In genomic region chr16:93604481-93604969, GRCm38 (mm10) we compare ENCODE assay signal across 8 mouse cellular contexts. TPM values are rescaled to one million over a fixed set of nuclear protein-coding genes. Genes with fewer than 3 reads are reported as not detected.
DNase-seq lines count a peak whose midpoint lies in the region; ATAC-seq and TF ChIP-seq lines count a peak whose summit lies in the region.

No protein-coding gene starts in this region.

- peaks cover 36% of the 10 kb centered on the region for H3K4me1 ChIP-seq in forebrain, embryonic 10.5 days

- no peaks in the 10 kb centered on the region for H3K79me2 ChIP-seq in myocyte (ENCODE audit: control insufficient read depth, insufficient read depth)

- H3K4me2 ChIP-seq in myocyte (ENCODE audit: low read depth), result peak overlapping the region; percentile 82

- DNase-seq in kidney, adult 11 months, result peak; percentile 20
- no peak for DNase-seq in kidney, adult 8-10 months
- peak; percentile 80 for DNase-seq in R1 (ENCODE audit: low read depth, low spot score)
- DNase-seq in forebrain, embryonic 10.5 days (ENCODE audit: extremely low spot score, low spot score), result peak; percentile 35
- DNase-seq in left cerebral cortex, adult 18-20 months (ENCODE audit: low spot score in 2 of 2), result peak; percentile 18 to 30
- no peak for DNase-seq in ovary, postnatal 10 days (ENCODE audit: low spot score)

- peak overlapping the region; percentile 68 for H3K4me3 ChIP-seq in forebrain, embryonic 10.5 days
- H3K4me3 ChIP-seq in myocyte, result peak overlapping the region; percentile 51

- H3K9me3 ChIP-seq in forebrain, embryonic 10.5 days, result no peaks in the 10 kb centered on the region

- no peak for ATAC-seq in inflammation-experienced regulatory T-cells, adult 6 months

- peak overlapping the region; percentile 72 for H3ac ChIP-seq in myocyte (ENCODE audit: control insufficient read depth, insufficient read length)

- TF ChIP-seq POLR2A in myocyte (IDR thresholded peaks at IDR 0.05; ENCODE audit: insufficient read length, low read depth), result no peak

- WGBS in forebrain, embryonic 10.5 days, result 3% methylated on average over 16 of the region's 16 CpGs

- peaks cover 5% of the 10 kb centered on the region; the same call in 1 of the 2 replicates for H3K36me3 ChIP-seq in forebrain, embryonic 10.5 days (replicated peaks)
- H3K36me3 ChIP-seq in myocyte (ENCODE audit: control insufficient read depth, insufficient read depth), result no peaks in the 10 kb centered on the region

- peaks cover 9% of the 10 kb centered on the region; the same call in 1 of the 2 replicates for H3K27me3 ChIP-seq in forebrain, embryonic 10.5 days (ENCODE audit: poor library complexity, severe bottlenecking)
- H3K27me3 ChIP-seq in myocyte (ENCODE audit: control insufficient read depth, insufficient read depth, insufficient read length), result no peaks in the 10 kb centered on the region

- peak overlapping the region; percentile 91 for H3K27ac ChIP-seq in forebrain, embryonic 10.5 days

TF ChIP-seq in myocyte, 11 proteins besides CTCF, POLR2A, EP300 and RAD21:
- TF ChIP-seq TCF12 (IDR thresholded peaks at IDR 0.05; ENCODE audit: insufficient read depth, poor library complexity, severe bottlenecking) (no peak), SRF (IDR thresholded peaks at IDR 0.05; ENCODE audit: control insufficient read depth, insufficient read length, low read depth) (no peak), REST (IDR thresholded peaks at IDR 0.05; ENCODE audit: insufficient read depth, insufficient read length) (no peak), USF1 (IDR thresholded peaks at IDR 0.05; ENCODE audit: low read depth) (no peak), MYOD1 (IDR thresholded peaks at IDR 0.05; ENCODE audit: control insufficient read depth in 1 of 3, insufficient read length in 2 of 3, low read depth in 2 of 3) (no peak), MYOG (IDR thresholded peaks at IDR 0.05; ENCODE audit: control insufficient read depth in 1 of 3, insufficient read depth in 1 of 3, insufficient read length in 2 of 3, low read depth in 2 of 3) (no peak), POLR2AphosphoS2 (IDR thresholded peaks at IDR 0.05; ENCODE audit: insufficient read length, low read depth) (no peak), E2F4 (IDR thresholded peaks at IDR 0.05; ENCODE audit: insufficient read depth) (no peak), CEBPB (IDR thresholded peaks at IDR 0.05; ENCODE audit: insufficient read depth, poor library complexity, severe bottlenecking) (no peak)

RNA-seq across cellular contexts. Expression of gene Setd4, which starts 0.7 kb away (rescaled TPM):
- polyA plus RNA-seq in forebrain, embryonic 10.5 days (2016; fragmentation: Nextera tagmentation; extraction: Ambion mirVana), result 14.9 and 15.8 TPM in 2 replicates
- total RNA-seq in left cerebral cortex, adult 18-20 months (2021), result 10 to 100 TPM in 1 of 2 experiments, 1 to 10 TPM in 1; 10.0 to 11.5 TPM
- polyA plus RNA-seq in myocyte (2012; fragmentation: generic; extraction: Trizol), result 3.6 TPM
- polyA plus RNA-seq in inflammation-experienced regulatory T-cells, adult 6 months (2017; shearing (Covaris generic)), result 10 to 100 TPM; 17.7 to 40.4 (median 40.3) TPM

RNA-seq across cellular contexts. Expression of gene Cbr1, which starts 1.1 kb away (rescaled TPM):
- polyA plus RNA-seq in forebrain, embryonic 10.5 days (2016; fragmentation: Nextera tagmentation; extraction: Ambion mirVana), result 81.9 and 84.7 TPM in 2 replicates
- 10 to 100 TPM; 67.9 to 74.3 TPM for total RNA-seq in left cerebral cortex, adult 18-20 months (2021)
- 19.9 TPM for polyA plus RNA-seq in myocyte (2012; fragmentation: generic; extraction: Trizol)
- 10 to 100 TPM; 20.1 to 44.4 (median 44.1) TPM for polyA plus RNA-seq in inflammation-experienced regulatory T-cells, adult 6 months (2017; shearing (Covaris generic))

RNA-seq across cellular contexts. Expression of gene Gm5678, which starts 23.4 kb away (rescaled TPM):
- not detected in 2 replicates for polyA plus RNA-seq in forebrain, embryonic 10.5 days (2016; fragmentation: Nextera tagmentation; extraction: Ambion mirVana)
- total RNA-seq in left cerebral cortex, adult 18-20 months (2021), result 1 to 10 TPM; 3.3 to 5.0 TPM
- polyA plus RNA-seq in myocyte (2012; fragmentation: generic; extraction: Trizol), result not detected
- under 1 TPM in 1 of 3 experiments, not detected in 2; 0.66 TPM for polyA plus RNA-seq in inflammation-experienced regulatory T-cells, adult 6 months (2017; shearing (Covaris generic))

Comparison
In these comparisons a context has a peak if more than half of its experiments do, and no peak if none do; other contexts are left out.
1. DNase-seq: peak in kidney, adult 11 months (single experiment), R1 (single experiment), forebrain, embryonic 10.5 days (single experiment) and left cerebral cortex, adult 18-20 months (2 of 2); none in kidney, adult 8-10 months (0 of 2) and ovary, postnatal 10 days (single experiment).